Mouse (Mus musculus) CD4-positive, CD25-positive, alpha-beta regulatory T cell, adult 4 months (primary cell): ENCODE results near the gene Zfp286. TPM values are rescaled to one million over a fixed set of nuclear protein-coding genes. Genes with fewer than 3 reads are reported as not detected.

ENCODE experiments used
- ATAC-seq: one replicate; pipeline ENCODE4 v1.8.0; 2017
- polyA plus RNA-seq, 2 experiments: library from polyadenylated mRNA; unstranded; fragments of 100-300 nt; shearing (Covaris generic); gene quantifications; one replicate each; pipeline ENCODE4 v1.2.1; 2017

Zfp286 gene
- polyA plus RNA-seq, 2 experiments from 2014 or later = 3.8 to 4.3 TPM

GRCm38 (mm10) chr11:62789617-62789936 lies 315 bp upstream of the Zfp286 start:
- ATAC-seq = no peak

GRCm38 (mm10) chr11:62776510-62776909 lies 12.8 kb downstream of the Zfp286 start:
- no peak for ATAC-seq

GRCm38 (mm10) chr11:62760755-62761457 lies 28.4 kb downstream of the Zfp286 start:
- no peak for ATAC-seq

- no peak for ATAC-seq
These were observed 30.8 kb downstream of the Zfp286 start for GRCm38 (mm10) chr11:62758491-62758890.

- no peak for ATAC-seq
These were observed 31.4 kb downstream of the Zfp286 start for GRCm38 (mm10) chr11:62757906-62758305.

- no peak for ATAC-seq
These were observed 32.1 kb downstream of the Zfp286 start for GRCm38 (mm10) chr11:62757143-62757507.

- peak; percentile 79 for ATAC-seq
These were observed 32.7 kb downstream of the Zfp286 start for GRCm38 (mm10) chr11:62756456-62757142.

- no peak for ATAC-seq
These were observed 36.5 kb downstream of the Zfp286 start, which contains the start of gene Gm10428 for GRCm38 (mm10) chr11:62752780-62753179. Gm10428 (plus strand) TSS chr11:62753100.

- ATAC-seq = no peak
These were observed 37.1 kb downstream of the Zfp286 start for GRCm38 (mm10) chr11:62752191-62752590.

- ATAC-seq = peak; percentile 57
These were observed 39.8 kb downstream of the Zfp286 start for GRCm38 (mm10) chr11:62749445-62749844.

- ATAC-seq = no peak
These were observed 41.2 kb downstream of the Zfp286 start for GRCm38 (mm10) chr11:62748062-62748461.

- no peak for ATAC-seq
These were observed 42.0 kb downstream of the Zfp286 start for GRCm38 (mm10) chr11:62747227-62747626.

- peak; percentile 48 for ATAC-seq
These were observed 43.2 kb downstream of the Zfp286 start for GRCm38 (mm10) chr11:62746001-62746533.

- peak; percentile 80 for ATAC-seq
These were observed 45.2 kb downstream of the Zfp286 start for GRCm38 (mm10) chr11:62744103-62744502.

GRCm38 (mm10) chr11:62742261-62742957 lies 46.9 kb downstream of the Zfp286 start:
- ATAC-seq = no peak

GRCm38 (mm10) chr11:62741186-62741585 lies 48.1 kb downstream of the Zfp286 start:
- peak; percentile 72 for ATAC-seq

- ATAC-seq = no peak
These were observed 56.6 kb downstream of the Zfp286 start for GRCm38 (mm10) chr11:62732665-62733064.

GRCm38 (mm10) chr11:62732022-62732387 lies 57.3 kb downstream of the Zfp286 start:
- no peak for ATAC-seq

- ATAC-seq = peak; percentile 94
These were observed 57.8 kb downstream of the Zfp286 start, which contains the start of gene Zfp287 for GRCm38 (mm10) chr11:62731311-62732021. Zfp287 (minus strand) TSS chr11:62731905.

GRCm38 (mm10) chr11:62728276-62728675 lies 61.0 kb downstream of the Zfp286 start:
- no peak for ATAC-seq

GRCm38 (mm10) chr11:62710657-62711056 lies 78.6 kb downstream of the Zfp286 start:
- no peak for ATAC-seq

- ATAC-seq = no peak
These were observed 81.0 kb downstream of the Zfp286 start for GRCm38 (mm10) chr11:62708252-62708651.

GRCm38 (mm10) chr11:62706141-62706540 lies 83.1 kb downstream of the Zfp286 start:
- ATAC-seq = no peak
